Mouse (Mus musculus) limb, embryonic 14.5 days (tissue): ENCODE results near the gene Thy1. TPM values are rescaled to one million over a fixed set of nuclear protein-coding genes. Genes with fewer than 3 reads are reported as not detected.

Source experiments
- ATAC-seq: fragments of 200-750 bp; cut with Nextera tagmentation; 2 replicates; pipeline ENCODE4 v1.8.0; 2017; ENCODE audit warnings: low read depth, moderate number of reproducible peaks, moderate TSS enrichment; ENCODE audit not compliant: low FRiP score
- DNase-seq: peaks from one replicate; pipeline ENCODE4 v3.0.0-alpha.2; 2015; ENCODE audit warnings: low spot score
- H3K27ac ChIP-seq: fragments of 300-500 bp; sonication (generic); replicated peaks from 2 replicates; pipeline ENCODE4 v1.5.1; 2014; ENCODE audit warnings: low read depth, mild to moderate bottlenecking, low read length, moderate library complexity, mixed read lengths
- H3K27me3 ChIP-seq: fragments of 300-500 bp; sonication (generic); 2 replicates; pipeline ENCODE4 v1.6.1; 2014; ENCODE audit warnings: low read length, mixed read lengths; ENCODE audit not compliant: control insufficient read depth, insufficient read depth
- H3K36me3 ChIP-seq: fragments of 300-500 bp; sonication (generic); 2 replicates; pipeline ENCODE4 v1.6.1; 2014; ENCODE audit warnings: mild to moderate bottlenecking, low read length, moderate library complexity, mixed read lengths; ENCODE audit not compliant: control insufficient read depth, insufficient read depth
- H3K4me1 ChIP-seq: fragments of 300-500 bp; sonication (generic); 2 replicates; pipeline ENCODE4 v1.6.1; 2014; ENCODE audit warnings: antibody characterized with exemption, low read length, mixed read lengths; ENCODE audit not compliant: control insufficient read depth, insufficient read depth
- H3K4me2 ChIP-seq: fragments of 300-500 bp; sonication (generic); replicated peaks from 2 replicates; pipeline ENCODE4 v1.6.1; 2014; ENCODE audit warnings: low read depth, mild to moderate bottlenecking, low read length, moderate library complexity; ENCODE audit not compliant: severe bottlenecking
- H3K4me3 ChIP-seq: fragments of 300-500 bp; sonication (generic); replicated peaks from 2 replicates; pipeline ENCODE4 v1.5.1; 2014; ENCODE audit warnings: low read length
- H3K9ac ChIP-seq: fragments of 300-500 bp; sonication (generic); 2 replicates; pipeline ENCODE4 v1.6.1; 2014; ENCODE audit warnings: mild to moderate bottlenecking, low read depth, low read length, moderate library complexity; ENCODE audit not compliant: severe bottlenecking
- H3K9me3 ChIP-seq: fragments of 300-500 bp; sonication (generic); 2 replicates; pipeline ENCODE4 v1.6.1; 2016; ENCODE audit warnings: low read length; ENCODE audit not compliant: control insufficient read depth
- POLR2A ChIP-seq: fragments of 200-500 bp; IDR thresholded peaks from 2 replicates; pipeline ENCODE4 v1.8.0; 2012; ENCODE audit warnings: inconsistent platforms, mild to moderate bottlenecking, moderate library complexity, borderline replicate concordance; ENCODE audit not compliant: insufficient read depth, insufficient read length; ENCODE audit errors: extremely low read depth
- WGBS: fragments of 180-500 bp; shearing (Covaris S2); extraction: QIAGEN DNeasy Blood & Tissue Kit; methylation state at CpG from one replicate; pipeline ENCODE4 v1.1.7; 2014; 5-methylcytosine and 5-hydroxymethylcytosine counted together
- polyA plus RNA-seq, 2 experiments: library from polyadenylated mRNA; depleted of rRNA in 1 of 2; stranded (reverse) in 1 of 2; unstranded in 1 of 2; fragments of >200 nt; fragmentation: Nextera tagmentation in 1 of 2; extraction: Ambion mirVana in 1 of 2; gene quantifications; 2 replicates each; pipeline versions ENCODE4 v1.2.1 to v1.2.3; 2012 to 2014

Gene Thy1
- polyA plus RNA-seq, 2 experiments = 17.2 to 49.8 TPM

DNA sequence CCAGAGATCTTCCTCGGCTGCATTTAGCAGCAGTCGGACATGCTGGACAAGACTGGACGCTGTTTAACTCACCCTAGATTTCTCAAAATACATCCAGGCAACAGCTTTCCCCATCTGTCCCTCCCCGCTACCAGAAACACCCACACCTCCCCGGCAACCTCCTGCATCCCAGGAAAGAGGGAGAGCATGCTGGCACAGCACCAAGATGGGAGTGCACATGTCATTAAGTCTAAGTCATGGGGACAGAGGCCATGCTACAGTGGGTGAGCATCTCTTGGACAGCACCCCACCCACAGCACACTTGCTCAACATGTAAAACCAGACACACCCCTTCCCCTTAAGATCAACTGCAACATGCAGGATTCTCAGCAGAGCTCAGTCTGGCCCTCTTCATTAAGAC, 37.8 kb downstream of the Thy1 start:
- peaks cover 40% of the 10 kb centered on the region for H3K4me1 ChIP-seq

DNA sequence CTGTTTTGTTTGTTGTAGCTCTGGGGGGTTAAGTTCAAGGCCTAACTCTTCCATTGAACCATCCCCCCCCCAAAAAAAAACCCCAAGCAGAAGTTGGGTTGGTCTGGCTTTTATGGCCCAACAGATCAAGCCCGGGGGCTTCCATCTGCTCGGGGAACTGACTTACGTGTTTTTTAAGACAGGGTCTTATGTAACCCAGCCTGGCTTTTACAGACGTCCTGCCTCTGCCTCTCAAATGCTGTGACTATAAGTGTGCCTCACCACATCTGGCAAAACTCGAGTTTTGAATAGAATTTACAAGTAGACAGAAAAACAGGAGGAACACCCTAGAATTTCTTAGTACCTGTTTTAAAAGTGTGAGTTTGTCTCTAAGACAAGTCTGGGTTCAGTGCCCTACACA, 38.4 kb downstream of the Thy1 start:
- H3K9me3 ChIP-seq = no peaks in the 10 kb centered on the region
- H3K4me1 ChIP-seq = peaks cover 40% of the 10 kb centered on the region
- H3K27ac ChIP-seq = no peak overlapping the region
- H3K4me2 ChIP-seq = no peak overlapping the region
- no peaks in the 10 kb centered on the region for H3K36me3 ChIP-seq
- no peak for DNase-seq
- no peak for TF ChIP-seq POLR2A
- 26% methylated on average over 5 of the region's 5 CpGs for WGBS
- H3K9ac ChIP-seq = no peak overlapping the region
- peaks cover 14% of the 10 kb centered on the region for H3K27me3 ChIP-seq
- H3K4me3 ChIP-seq = no peak overlapping the region
- no peak for ATAC-seq

More for the DNA sequence above, 37.8 kb downstream of the Thy1 start:
- no peaks in the 10 kb centered on the region for H3K36me3 ChIP-seq
- TF ChIP-seq POLR2A = no peak
- no peak overlapping the region for H3K27ac ChIP-seq
- no peak for ATAC-seq
- WGBS = 58% methylated on average over 5 of the region's 5 CpGs
- H3K4me2 ChIP-seq = no peak overlapping the region
- no peaks in the 10 kb centered on the region for H3K9me3 ChIP-seq
- no peak for DNase-seq
- H3K9ac ChIP-seq = no peak overlapping the region
- peaks cover 14% of the 10 kb centered on the region for H3K27me3 ChIP-seq
- H3K4me3 ChIP-seq = no peak overlapping the region

DNA sequence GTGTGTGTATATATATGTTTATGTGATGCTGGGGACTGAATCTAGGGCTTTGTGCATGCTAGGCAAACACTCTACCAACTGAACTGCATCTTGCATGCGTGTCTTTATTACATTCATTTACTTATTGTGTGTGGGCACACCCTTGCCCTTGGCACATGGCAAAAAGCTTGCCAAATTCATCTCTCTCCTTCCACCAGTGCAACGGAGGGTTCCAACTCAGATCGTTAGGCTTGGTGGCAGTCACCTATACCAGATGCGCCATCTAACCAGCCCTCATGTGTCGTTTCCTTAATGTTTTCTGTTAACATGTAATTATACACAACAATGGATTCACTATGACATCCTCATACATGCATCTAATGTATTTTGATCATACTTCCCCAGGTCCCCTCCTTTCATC, 39.1 kb downstream of the Thy1 start:
- WGBS = 88% methylated on average over 5 of the region's 5 CpGs
- TF ChIP-seq POLR2A = no peak
- Histone ChIP-seq H3K36me3 (no peaks in the 10 kb centered on the region), H3K27me3 (peaks cover 14% of the 10 kb centered on the region), H3K9ac (no peak overlapping the region), H3K4me3 (no peak overlapping the region), H3K9me3 (no peaks in the 10 kb centered on the region), H3K27ac (no peak overlapping the region), H3K4me2 (no peak overlapping the region), H3K4me1 (peaks cover 45% of the 10 kb centered on the region)
- no peak for DNase-seq
- no peak for ATAC-seq

DNA sequence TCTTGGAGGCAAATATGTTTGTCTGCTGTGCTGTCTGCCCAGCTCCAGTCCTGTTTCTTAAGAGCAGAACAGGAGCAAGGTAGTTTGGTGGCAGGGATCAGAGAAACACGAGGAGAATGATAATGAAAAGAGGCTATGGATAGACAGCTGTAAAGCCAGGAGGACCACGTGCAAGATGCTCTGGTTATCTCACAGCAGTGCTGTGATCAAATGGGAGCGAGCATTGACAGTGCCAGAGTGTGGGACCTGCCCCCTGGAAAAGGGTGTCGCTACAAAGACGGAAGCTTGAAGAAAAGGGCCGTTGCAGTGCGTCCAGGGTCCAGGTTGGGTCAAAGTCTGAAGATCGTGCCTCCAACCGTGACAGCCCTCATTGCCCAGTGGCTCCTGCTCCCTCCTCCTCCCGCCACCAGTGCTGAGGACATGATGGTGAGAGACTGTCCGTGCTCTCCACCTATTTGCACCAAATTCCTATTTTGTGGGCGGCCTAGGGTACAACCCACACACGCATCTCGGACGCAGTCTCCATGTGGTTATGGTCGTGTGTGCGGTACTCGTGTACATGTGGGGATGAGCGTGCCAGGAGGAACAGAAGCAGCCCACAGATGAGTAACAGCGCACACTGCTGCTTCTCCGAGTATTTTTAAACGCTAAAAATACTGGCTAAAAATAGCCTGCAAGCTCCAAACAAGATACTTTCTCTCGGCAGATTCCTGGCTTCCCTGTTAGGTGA, 40.4 kb downstream of the Thy1 start:
- H3K27me3 ChIP-seq = peaks cover 14% of the 10 kb centered on the region
- H3K9me3 ChIP-seq = no peaks in the 10 kb centered on the region
- no peak overlapping the region for H3K27ac ChIP-seq
- WGBS = 15% methylated on average over 23 of the region's 23 CpGs
- H3K4me2 ChIP-seq = peak overlapping the region; percentile 98
- no peak for ATAC-seq
- H3K4me3 ChIP-seq = peak overlapping the region; percentile 61
- no peak overlapping the region for H3K9ac ChIP-seq
- DNase-seq = no peak
- TF ChIP-seq POLR2A = no peak
- H3K4me1 ChIP-seq = peaks cover 52% of the 10 kb centered on the region
- no peaks in the 10 kb centered on the region for H3K36me3 ChIP-seq

- Histone ChIP-seq H3K9ac (peak overlapping the region; percentile 70), H3K36me3 (no peaks in the 10 kb centered on the region), H3K4me3 (peak overlapping the region; percentile 61), H3K9me3 (no peaks in the 10 kb centered on the region), H3K27ac (no peak overlapping the region), H3K4me2 (peak overlapping the region; percentile 98), H3K4me1 (peaks cover 47% of the 10 kb centered on the region), H3K27me3 (peaks cover 14% of the 10 kb centered on the region)
- DNase-seq = no peak
- 2% methylated on average over 14 of the region's 14 CpGs for WGBS
- no peak for TF ChIP-seq POLR2A
- no peak for ATAC-seq
Measured at GRCm38 (mm10) chr9:44084236-44084635, 41.1 kb downstream of the Thy1 start.
